Mouse (Mus musculus): Measurements from ENCODE around the gene Pcnx.
A peak's percentile ranks its signal among the peaks of the same experiment; 100 is the strongest.

Pcnx gene

DNA sequence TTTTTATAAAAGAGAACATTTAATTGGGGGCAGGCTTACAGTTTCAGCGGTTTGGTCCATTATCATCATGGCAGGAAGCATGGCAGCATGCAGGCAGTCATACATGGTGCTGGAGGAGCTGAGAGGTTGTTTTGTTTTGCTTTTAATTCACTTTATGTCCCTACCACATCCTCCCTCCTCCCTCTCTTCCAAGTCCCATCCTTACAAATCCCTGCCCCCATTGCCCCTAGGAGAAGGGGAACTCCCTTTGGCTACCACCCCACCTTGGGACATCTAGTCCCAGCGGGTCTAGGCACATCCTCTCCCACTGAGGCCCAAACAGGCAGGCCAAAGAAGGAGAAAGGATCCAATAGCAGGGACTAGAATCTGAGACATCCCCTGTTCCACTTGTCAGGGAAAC lies 44.6 kb downstream of the Pcnx start:
- no peak for DNase-seq (ENCODE audit: low read depth, low spot score)

GRCm38 (mm10) chr12:81905865-81906264 lies 46.0 kb downstream of the Pcnx start:
- DNase-seq (ENCODE audit: low read depth, low spot score) = no peak

GRCm38 (mm10) chr12:81907741-81908357 lies 48.0 kb downstream of the Pcnx start:
- DNase-seq (ENCODE audit: low read depth, low spot score) = no peak

GRCm38 (mm10) chr12:81910439-81910838 lies 50.6 kb downstream of the Pcnx start:
- DNase-seq (ENCODE audit: low read depth, low spot score) = no peak

DNA sequence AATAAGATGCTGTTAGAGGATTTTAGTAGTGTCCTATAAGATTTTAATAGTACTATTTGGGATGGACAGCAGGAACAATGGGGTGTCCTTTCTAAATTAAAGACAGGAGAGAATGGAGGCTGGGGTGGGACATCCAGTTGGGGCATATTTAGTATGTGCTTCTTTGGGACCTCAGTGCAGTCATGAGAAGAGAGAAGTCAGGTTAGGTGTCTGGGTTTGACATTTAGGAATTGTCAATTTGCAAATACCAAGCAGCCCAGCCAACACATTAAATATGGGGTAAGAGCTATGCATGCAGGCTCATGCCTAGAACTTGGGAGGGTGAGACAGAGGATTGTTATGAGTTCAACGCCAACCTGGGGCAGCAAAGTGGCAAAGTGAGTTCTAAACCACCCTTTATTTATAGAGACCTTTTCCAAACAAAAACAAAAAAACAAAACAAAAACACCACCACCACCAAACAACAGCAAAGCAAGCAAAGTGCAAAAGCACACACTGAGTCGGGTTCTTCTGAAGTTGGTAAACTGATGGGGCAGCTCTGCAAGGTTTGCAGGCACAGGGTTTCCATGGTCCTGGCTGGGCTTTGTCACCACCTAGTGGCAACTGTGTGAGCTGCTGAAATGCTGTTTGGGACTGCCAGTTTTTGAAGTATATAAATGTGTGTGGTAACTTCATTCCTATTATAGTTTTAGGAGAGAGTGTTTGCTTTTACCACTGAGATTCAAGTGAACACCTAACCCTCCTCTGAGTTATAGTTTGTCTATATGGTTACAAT lies 55.5 kb downstream of the Pcnx start:
- peak; percentile 68 for DNase-seq (ENCODE audit: low read depth, low spot score)

DNA sequence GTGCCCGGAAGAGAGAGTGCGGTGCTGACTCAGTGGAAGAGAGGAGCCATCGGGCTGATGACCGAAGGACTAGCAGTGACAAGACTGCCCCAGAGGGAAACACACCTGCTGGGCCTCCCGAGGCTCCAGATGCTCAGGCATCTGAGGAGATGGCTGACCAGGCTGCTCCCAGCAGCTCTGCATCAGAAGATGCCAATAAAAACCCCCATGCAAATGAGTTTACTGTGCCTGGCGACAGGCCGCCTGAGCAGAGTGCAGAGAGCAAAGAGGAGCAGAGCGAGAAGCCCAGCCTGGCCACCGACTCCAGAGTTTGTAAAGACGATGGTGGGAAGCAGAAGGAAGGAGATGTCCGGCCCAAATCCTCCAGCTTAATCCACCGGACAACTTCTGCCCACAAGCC lies 58.5 kb downstream of the Pcnx start:
- no peak for DNase-seq (ENCODE audit: low read depth, low spot score)

- no peak for DNase-seq (ENCODE audit: low read depth, low spot score)
These were observed 59.1 kb downstream of the Pcnx start for GRCm38 (mm10) chr12:81918886-81919285.

DNA sequence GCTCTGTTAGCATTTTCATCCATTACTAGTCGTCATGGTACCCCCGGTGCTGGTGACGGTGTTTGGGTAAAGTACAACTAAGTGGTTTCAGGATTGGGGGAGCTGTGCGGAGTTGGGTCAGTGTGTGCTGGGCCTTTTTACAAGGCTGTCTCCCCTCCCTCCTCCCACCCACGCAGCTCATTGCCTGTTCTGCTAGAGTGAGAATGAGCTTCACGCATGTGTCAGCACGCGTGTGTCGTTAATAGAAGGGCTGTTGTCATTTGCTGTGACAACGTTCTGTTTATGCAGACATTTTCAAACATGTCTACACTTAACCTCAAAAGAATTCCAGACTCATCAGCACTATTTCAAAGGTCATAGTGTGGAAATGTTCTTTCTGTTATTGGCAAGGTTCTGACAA lies 60.2 kb downstream of the Pcnx start:
- DNase-seq (ENCODE audit: low read depth, low spot score) = no peak

- DNase-seq (ENCODE audit: low read depth, low spot score) = no peak
These were observed 60.8 kb downstream of the Pcnx start for GRCm38 (mm10) chr12:81920614-81921013.

DNA sequence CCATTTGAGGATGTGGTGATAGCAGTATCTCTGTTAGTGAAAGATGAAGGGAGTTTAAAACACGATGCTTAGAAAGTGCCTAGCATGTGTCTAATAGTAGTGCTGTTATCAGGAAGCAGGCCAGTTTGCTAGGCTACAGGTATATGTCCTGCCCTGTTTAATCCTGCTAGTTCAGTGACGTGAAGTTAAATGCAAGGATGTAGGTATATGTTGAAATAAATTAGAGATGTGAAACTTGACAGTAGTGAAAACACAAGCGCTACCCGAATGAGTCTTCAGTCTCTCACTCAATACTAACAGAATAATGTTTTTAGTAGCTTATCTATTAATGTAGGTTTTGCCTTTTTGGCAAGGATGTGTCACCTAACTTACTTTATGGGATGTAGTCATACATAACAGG lies 62.0 kb downstream of the Pcnx start:
- DNase-seq (ENCODE audit: low read depth, low spot score) = no peak

DNA sequence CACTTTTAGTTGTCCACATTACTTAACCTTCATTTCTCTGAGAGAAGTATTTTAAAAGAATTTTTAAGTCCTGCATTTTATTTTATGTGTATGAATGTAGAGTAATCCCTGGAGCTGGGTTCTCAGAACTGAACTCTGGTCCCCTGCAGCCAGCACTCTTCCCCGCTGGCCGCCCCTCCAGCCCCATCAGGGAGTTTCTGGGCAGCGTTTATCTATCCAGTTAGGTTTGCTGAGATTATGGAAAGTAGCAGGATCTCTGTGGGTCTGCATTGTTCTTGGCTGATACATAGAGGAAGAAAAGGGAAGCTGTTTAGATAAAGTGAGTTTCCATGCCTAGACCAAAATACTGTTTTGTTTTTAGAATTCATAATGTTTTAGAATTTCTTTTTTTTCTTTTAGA lies 63.0 kb downstream of the Pcnx start:
- DNase-seq (ENCODE audit: low read depth, low spot score) = no peak

DNA sequence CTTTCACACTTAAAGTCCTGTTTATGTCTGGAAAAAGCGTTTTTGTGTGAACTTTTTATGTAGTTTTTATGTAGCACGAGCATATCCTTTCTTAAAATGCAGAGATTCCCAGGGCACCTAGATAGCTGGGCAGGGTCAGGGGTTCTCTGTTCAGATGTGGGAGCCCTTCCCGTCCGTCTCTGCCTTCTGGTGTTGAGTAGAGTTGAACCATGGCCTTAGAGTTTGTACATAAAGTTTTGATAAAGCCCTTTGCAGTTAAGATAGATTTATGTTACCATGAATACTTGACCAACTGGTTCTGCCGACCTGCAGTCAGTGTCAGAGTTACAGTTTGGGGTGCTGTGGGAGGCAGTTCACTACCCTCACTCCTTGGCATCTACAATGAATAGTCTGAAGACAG lies 67.3 kb downstream of the Pcnx start:
- no peak for DNase-seq (ENCODE audit: low read depth, low spot score)

DNA sequence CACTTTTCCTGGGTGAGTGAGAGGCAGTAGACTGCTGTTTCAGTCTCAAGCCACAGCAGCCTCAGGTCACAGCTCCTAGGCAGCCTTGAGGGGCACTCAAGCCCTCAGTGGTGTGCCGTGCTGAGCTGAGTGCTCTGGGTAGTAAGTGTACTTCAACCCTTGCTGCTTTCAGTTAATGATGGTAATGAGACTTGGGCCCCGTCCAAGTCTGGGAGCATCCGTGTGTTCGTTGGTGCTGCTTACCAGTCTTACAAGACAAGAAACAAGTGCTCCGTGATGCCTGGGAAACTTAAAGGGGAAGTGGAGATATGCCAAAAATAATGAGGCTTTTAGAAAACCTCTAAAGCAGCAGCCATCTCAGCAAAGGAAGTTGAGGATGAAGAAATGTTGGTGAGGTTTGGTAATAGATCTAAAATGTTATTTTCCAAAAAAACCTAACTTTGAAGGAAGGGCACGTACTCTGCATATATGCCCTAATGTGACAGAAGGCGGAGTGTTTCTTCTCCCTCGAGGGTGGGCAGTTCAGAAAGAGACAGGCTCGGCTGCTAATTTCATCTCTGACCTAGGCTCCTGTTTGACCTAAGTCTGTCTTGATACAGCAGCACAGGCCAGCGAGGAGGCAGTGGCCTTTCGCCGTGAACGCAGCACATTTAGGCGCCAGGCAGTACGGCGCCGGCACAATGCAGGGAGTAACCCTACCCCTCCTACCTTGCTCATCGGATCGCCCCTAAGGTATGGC lies 68.0 kb downstream of the Pcnx start:
- no peak for DNase-seq (ENCODE audit: low read depth, low spot score)

- DNase-seq (ENCODE audit: low read depth, low spot score) = no peak
These were observed 68.6 kb downstream of the Pcnx start for GRCm38 (mm10) chr12:81928382-81928770.

DNA sequence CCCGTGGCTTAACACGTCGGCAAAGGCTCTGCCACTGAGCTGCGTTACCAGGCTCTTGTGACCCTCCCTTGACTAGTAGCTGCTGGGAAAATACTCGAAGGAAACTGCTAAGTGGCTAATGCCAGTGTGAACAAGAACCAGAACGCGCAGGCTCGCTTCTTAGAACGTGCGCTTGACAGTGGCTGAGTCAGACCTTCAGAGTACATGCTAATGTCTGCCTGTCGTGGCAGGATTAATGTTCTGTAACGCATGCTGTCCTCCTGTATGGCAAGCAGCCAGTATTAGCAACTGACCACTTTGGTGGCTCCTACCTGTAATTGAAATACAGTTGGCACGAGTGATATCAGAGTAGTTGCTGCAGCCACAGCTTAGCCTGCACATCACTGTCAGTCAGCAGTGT lies 72.2 kb downstream of the Pcnx start:
- DNase-seq (ENCODE audit: low read depth, low spot score) = no peak

DNA sequence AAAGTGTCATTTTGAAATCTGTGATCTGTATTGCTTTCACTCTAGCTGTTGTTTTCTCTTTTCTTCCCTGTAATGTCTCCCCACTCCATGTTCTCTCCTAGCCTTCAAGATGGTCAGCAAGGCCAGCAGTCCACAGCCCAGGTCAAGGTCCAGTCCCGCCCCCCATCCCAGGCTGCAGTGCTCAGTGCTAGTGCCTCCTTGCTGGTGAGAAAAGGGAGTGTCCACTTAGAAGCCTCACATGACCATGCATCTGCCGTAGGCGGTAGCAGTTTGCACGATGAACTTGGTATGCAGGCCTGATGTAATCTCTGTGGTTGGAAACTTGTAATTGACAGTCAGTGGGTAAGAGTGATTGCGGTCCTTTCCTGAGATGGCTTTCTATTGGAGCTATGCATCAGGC lies 73.6 kb downstream of the Pcnx start:
- peak; percentile 61 for DNase-seq (ENCODE audit: low read depth, low spot score)

DNA sequence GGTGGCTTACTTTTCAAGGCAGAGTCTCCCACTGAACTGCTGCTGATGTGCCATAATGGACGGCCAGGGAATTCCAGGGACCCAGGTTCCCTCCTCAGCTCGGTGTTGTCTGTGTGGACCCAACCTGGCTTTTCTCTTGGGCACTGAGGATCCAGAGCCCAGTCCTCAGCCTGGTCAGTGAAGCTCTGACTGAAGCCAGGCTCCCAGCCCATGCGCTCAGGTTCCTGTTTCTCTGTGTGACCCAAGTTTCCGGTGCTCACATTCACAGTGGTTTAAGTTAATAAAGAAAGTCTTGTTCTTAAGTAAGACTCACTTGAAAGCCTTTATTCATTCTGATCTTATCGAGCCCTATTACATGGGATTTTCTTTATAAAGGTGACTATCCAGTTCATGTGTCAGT lies 74.7 kb downstream of the Pcnx start:
- DNase-seq (ENCODE audit: low read depth, low spot score) = no peak

DNA sequence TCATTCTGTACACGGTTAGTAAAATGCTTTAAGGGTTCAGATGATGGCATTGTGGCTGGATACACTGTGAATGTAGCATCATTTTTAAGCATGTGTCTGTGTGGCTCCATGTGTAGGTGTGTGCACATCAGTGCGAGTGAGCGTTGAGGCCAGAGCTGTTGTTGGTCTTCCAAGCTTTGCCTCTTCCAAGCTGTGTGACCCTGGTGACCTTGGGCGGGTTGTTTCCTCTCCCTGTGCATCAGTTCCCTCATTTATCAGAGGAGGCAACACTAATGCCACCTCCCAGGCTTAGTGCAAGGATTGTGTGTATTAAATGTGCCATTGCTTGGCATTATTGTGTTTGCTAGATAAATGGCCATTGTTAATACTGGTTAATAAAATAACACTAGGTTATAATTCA lies 76.2 kb downstream of the Pcnx start:
- DNase-seq (ENCODE audit: low read depth, low spot score) = no peak

DNA sequence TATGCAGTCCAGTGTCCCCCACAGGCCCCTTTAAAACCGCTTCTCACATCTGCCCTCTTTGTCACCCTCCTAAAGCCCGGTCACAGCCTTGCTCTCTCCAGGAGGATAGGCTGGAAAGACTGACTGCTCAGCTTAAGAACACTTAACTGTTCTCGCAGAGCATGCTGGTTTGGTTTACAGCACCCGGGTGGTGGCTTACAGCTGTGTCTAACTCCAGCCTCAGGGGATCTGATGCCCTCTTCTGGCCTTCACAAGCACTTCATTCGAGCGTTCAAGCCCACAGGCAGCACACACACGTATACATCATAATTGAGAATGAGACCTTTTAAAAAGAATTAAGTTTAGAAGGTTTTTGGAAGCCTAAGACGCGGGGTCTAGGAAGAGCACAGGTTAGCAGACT lies 81.4 kb downstream of the Pcnx start:
- no peak for DNase-seq (ENCODE audit: low read depth, low spot score)

GRCm38 (mm10) chr12:81943331-81944062 lies 83.7 kb downstream of the Pcnx start:
- no peak for DNase-seq (ENCODE audit: low read depth, low spot score)

DNA sequence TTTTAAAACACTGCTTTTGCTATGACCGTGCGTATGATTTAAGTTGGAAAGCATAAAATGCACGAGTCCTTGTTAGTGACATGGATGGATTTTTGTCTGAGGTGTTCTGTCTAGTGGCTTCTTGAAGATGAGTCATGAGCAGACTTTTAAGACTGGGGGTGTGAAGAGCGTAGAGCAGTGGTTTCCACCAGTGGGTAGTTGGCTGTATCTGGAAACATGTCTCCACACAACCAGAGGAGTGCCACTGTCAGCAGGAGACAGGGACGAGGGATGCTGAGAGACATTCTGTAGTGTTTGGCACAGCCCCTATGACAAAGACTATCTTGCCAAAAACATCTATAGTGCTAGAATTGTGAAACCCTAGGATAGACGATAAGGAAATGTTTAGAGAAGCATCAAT lies 89.2 kb downstream of the Pcnx start:
- DNase-seq (ENCODE audit: low read depth, low spot score) = no peak

DNA sequence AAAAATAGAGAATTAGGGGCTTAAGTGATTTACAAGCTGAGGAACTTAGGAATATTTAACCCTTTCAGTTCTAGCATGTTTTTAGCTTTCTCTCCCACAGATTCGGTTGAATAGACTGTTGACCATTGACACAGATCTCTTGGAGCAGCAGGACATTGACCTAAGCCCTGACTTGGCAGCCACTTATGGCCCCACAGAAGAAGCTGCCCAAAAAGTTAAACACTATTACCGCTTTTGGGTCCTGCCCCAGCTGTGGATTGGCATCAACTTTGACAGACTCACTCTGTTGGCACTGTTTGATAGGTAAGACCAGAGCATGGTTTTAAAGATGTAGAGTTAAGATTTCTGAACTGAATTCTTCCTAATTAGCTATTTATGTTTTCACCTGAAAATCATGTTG lies 90.2 kb downstream of the Pcnx start:
- no peak for DNase-seq (ENCODE audit: low read depth, low spot score)
